Mouse (Mus musculus) lung, adult 2 months (tissue): Measurements from ENCODE around the gene Mreg.

ENCODE experiments used
- CTCF ChIP-seq: fragments of 200-500 bp; IDR thresholded peaks from 2 replicates; pipeline ENCODE4 v1.5.1; 2011; ENCODE audit warnings: mild to moderate bottlenecking, low read length, control low read depth; ENCODE audit not compliant: insufficient read depth
- POLR2A ChIP-seq: fragments of 200-500 bp; IDR thresholded peaks from 2 replicates; pipeline ENCODE4 v1.6.1; 2011; ENCODE audit warnings: low read depth, mild to moderate bottlenecking, control low read depth, low read length, borderline replicate concordance; ENCODE audit errors: extremely low read depth

DNA sequence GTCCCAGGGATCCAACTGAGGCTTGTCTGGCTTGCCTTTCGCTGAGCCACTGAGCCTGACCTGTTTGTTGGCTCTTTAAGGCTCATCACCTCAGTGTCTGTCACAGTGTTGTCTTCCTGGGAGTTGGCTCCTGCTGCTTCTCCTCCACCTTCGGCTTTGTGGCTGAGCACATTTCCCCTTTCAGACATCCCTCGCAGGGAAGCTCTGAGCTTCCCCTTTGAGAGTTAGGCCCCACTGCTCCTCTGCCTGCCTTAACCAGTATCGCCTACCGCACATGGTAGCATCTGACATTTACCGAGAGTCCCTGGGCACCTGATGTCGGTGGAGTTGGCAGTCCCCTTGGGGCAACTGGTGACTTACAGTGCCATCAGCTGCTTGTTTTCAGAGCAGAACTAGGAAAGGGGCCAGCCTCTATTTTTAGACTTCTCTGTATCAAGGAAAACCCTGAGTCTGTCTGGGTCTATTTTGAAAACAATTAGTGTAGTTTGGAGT, 2.4 kb upstream of the Mreg start:
- TF ChIP-seq CTCF, result no peak
- no peak for TF ChIP-seq POLR2A
